Mouse (Mus musculus) forebrain, embryonic 13.5 days (tissue): Measurements from ENCODE around the gene A630095N17Rik. TPM values are rescaled to one million over a fixed set of nuclear protein-coding genes. Genes with fewer than 3 reads are reported as not detected.
A peak's percentile ranks its signal among the peaks of the same experiment; 100 is the strongest.

Source experiments
- ATAC-seq: fragments of 200-750 bp; cut with Nextera tagmentation; 2 replicates; pipeline ENCODE4 v1.8.0; 2017
- H3K27ac ChIP-seq: fragments of 300-500 bp; sonication (generic); 2 replicates; pipeline ENCODE4 v1.5.1; 2015; ENCODE audit warnings: inconsistent platforms, mild to moderate bottlenecking, moderate library complexity
- H3K27me3 ChIP-seq: fragments of 300-500 bp; sonication (generic); 2 replicates; pipeline ENCODE4 v1.6.1; 2015; ENCODE audit warnings: mild to moderate bottlenecking, inconsistent platforms
- H3K36me3 ChIP-seq: fragments of 300-500 bp; sonication (generic); 2 replicates; pipeline ENCODE4 v1.6.1; 2015; ENCODE audit warnings: mild to moderate bottlenecking, inconsistent platforms; ENCODE audit not compliant: poor library complexity, severe bottlenecking
- H3K4me1 ChIP-seq: fragments of 300-500 bp; sonication (generic); 2 replicates; pipeline ENCODE4 v1.6.1; 2015; ENCODE audit warnings: inconsistent platforms
- H3K4me2 ChIP-seq: fragments of 300-500 bp; sonication (generic); 2 replicates; pipeline ENCODE4 v1.6.1; 2015; ENCODE audit warnings: inconsistent platforms, mild to moderate bottlenecking, moderate library complexity
- H3K4me3 ChIP-seq: fragments of 300-500 bp; sonication (generic); 2 replicates; pipeline ENCODE4 v1.5.1; 2015; ENCODE audit warnings: mild to moderate bottlenecking, inconsistent platforms
- H3K9ac ChIP-seq: fragments of 300-500 bp; sonication (generic); 2 replicates; pipeline ENCODE4 v1.6.1; 2015; ENCODE audit warnings: mild to moderate bottlenecking, inconsistent platforms
- H3K9me3 ChIP-seq: fragments of 300-500 bp; sonication (generic); replicated peaks from 2 replicates; pipeline ENCODE4 v1.6.1; 2016; ENCODE audit warnings: inconsistent platforms
- WGBS: fragments of 180-500 bp; shearing (Covaris S2); methylation state at CpG from one replicate; pipeline ENCODE4 v1.1.7; 2015; 5-methylcytosine and 5-hydroxymethylcytosine counted together
- microRNA-seq: library from miRNA; unstranded; fragments of <30 nt; microRNA quantifications from one replicate; pipeline ENCODE4, GENCODE M21; 2016
- polyA plus RNA-seq: library from polyadenylated mRNA; unstranded; fragments of >200 nt; fragmentation: Nextera tagmentation; extraction: Ambion mirVana; gene quantifications from 2 replicates; pipeline ENCODE4 v1.2.1, GENCODE M21; 2015

A630095N17Rik gene
- polyA plus RNA-seq, 1 experiment from 2014 or later: not detected

DNA sequence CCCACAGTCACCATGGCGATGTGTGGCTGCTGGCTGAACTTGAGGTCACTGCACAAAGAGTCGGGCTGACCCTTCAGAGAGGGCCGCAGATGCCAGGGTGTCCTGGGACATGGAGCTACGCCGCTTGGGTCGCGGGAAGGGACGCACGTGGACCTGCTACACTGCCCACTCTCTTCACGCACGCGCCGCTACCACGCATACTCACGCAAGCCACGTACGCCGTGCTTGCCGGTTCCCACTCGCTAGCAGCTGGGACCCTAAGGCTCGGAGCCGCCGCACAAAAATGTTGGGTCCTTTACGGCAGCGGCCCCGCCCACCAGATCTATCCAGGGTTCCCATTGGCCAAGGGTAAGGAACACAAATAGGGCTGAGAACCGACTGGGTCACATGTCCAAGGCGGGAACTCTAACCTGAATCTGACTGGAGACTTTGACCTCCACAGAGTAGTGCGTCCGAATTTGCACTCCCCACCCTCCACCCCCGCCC, 51.8 kb downstream of the A630095N17Rik start, which contains the start of gene Abcb6:
Abcb6 (minus strand) TSS at position 288 of the 486 bp plus-strand sequence.
- ATAC-seq: peak; percentile 95
- WGBS: under 1% methylated on average over 31 of the region's 31 CpGs
- Histone ChIP-seq H3K36me3 (peaks cover 67% of the 10 kb centered on the region), H3K9ac (peak within 1 kb of the TSS; percentile 73), H3K9me3 (no peaks in the 10 kb centered on the region), H3K27ac (peak within 1 kb of the TSS; percentile 40; the same call in 1 of the 2 replicates), H3K4me3 (peak within 1 kb of the TSS; percentile 59), H3K27me3 (no peaks in the 10 kb centered on the region), H3K4me1 (peaks cover 28% of the 10 kb centered on the region), H3K4me2 (peak within 1 kb of the TSS; percentile 97)

DNA sequence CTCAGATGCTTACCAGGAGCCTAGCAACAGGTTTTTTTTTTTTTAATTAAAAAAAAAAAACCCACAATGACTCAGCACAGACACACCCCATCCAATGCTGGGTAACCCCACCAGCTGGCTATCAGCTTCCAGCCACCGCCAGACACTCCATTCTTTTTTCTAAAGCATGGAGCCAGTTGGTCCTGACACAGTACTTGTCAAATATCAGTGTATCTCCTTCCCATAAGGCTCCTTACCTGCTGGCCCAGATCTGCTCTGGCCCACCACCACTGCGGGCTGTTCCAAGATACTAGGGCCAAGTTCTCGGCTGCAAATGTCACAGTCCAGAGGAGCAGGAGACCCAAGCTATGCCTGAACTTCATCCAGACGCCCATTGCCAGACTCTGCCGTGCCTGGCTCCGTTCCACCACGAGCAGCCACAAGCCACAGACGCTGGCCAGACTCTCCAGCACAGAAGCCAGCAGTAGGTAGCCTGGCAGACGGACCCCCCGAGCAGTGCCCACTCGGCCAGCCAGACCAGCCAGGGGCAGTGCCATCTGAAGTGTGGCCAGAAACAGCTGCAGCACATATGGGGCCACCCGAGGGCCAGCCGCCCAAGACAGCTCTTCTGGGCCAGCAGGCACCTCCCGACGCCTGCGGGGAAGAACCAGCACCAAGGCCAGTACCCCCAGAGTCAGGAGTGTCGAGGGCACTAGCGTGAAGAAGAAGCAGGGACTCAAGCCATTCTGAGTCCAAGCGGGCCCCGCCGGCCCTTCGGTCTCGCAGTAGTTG, 52.4 kb downstream of the A630095N17Rik start:
- H3K27ac ChIP-seq: peak overlapping the region; percentile 40; the same call in 1 of the 2 replicates
- peaks cover 28% of the 10 kb centered on the region for H3K4me1 ChIP-seq
- ATAC-seq: no peak; the same call in none of the 2 replicates
- peak overlapping the region; percentile 73 for H3K9ac ChIP-seq
- WGBS: 9% methylated on average over 23 of the region's 23 CpGs
- no peaks in the 10 kb centered on the region for H3K9me3 ChIP-seq
- H3K4me3 ChIP-seq: peak overlapping the region; percentile 59
- H3K36me3 ChIP-seq: peaks cover 66% of the 10 kb centered on the region
- no peaks in the 10 kb centered on the region for H3K27me3 ChIP-seq
- H3K4me2 ChIP-seq: peak overlapping the region; percentile 97

Small RNAs within 50 kb of the gene (microRNA-seq; reads per million reads assigned to microRNA genes)
- not detected for gene Gm27943

Other genes with a start within 250 kb of the A630095N17Rik start
- 8.4 and 10.6 TPM in 2 replicates for gene Nhej1, start 106.9 kb downstream of the A630095N17Rik start, polyA plus RNA-seq
- 0.08 TPM in 1 of 2 replicates, not detected in the other for gene Slc23a3, start 98.2 kb downstream of the A630095N17Rik start, polyA plus RNA-seq
- gene Cnppd1, start 89.4 kb downstream of the A630095N17Rik start, polyA plus RNA-seq: 47.1 and 52.8 TPM in 2 replicates
- gene Retreg2, start 89.3 kb downstream of the A630095N17Rik start, polyA plus RNA-seq: 71.8 and 75.1 TPM in 2 replicates
- 33.2 and 37.9 TPM in 2 replicates for gene Zfand2b, start 63.5 kb downstream of the A630095N17Rik start, polyA plus RNA-seq
- gene Abcb6, start 51.7 kb downstream of the A630095N17Rik start, polyA plus RNA-seq: 28.6 and 31.7 TPM in 2 replicates
- 22.0 and 23.1 TPM in 2 replicates for gene Ankzf1, start 40.0 kb downstream of the A630095N17Rik start, polyA plus RNA-seq
- 29.7 and 31.8 TPM in 2 replicates for gene Atg9a, start 39.9 kb downstream of the A630095N17Rik start, polyA plus RNA-seq
- gene Glb1l, start 21.3 kb downstream of the A630095N17Rik start, polyA plus RNA-seq: 14.6 and 21.1 TPM in 2 replicates
- gene Stk16, start 21.3 kb downstream of the A630095N17Rik start, polyA plus RNA-seq: 143 and 157 TPM in 2 replicates
- gene Tuba4a, start 12.2 kb downstream of the A630095N17Rik start, polyA plus RNA-seq: 15.3 and 16.6 TPM in 2 replicates
- gene Dnajb2, start 4.3 kb upstream of the A630095N17Rik start, polyA plus RNA-seq: 40.0 and 41.7 TPM in 2 replicates
- 4.5 and 6.5 TPM in 2 replicates for gene Ptprn, start 32.4 kb upstream of the A630095N17Rik start, polyA plus RNA-seq
- gene Resp18, start 46.3 kb upstream of the A630095N17Rik start, polyA plus RNA-seq: 37.0 and 44.1 TPM in 2 replicates
- 140 and 142 TPM in 2 replicates for gene Dnpep, start 85.9 kb upstream of the A630095N17Rik start, polyA plus RNA-seq
- gene Des, start 128.2 kb upstream of the A630095N17Rik start, polyA plus RNA-seq: 0.81 and 1.1 TPM in 2 replicates
- gene Speg, start 143.2 kb upstream of the A630095N17Rik start, polyA plus RNA-seq: 7.6 and 9.0 TPM in 2 replicates
- 53.7 and 62.7 TPM in 2 replicates for gene Gmppa, start 203.8 kb upstream of the A630095N17Rik start, polyA plus RNA-seq
- 4.0 and 5.4 TPM in 2 replicates for gene Asic4, start 218.3 kb upstream of the A630095N17Rik start, polyA plus RNA-seq
- 16.9 and 18.6 TPM in 2 replicates for gene Chpf, start 247.2 kb upstream of the A630095N17Rik start, polyA plus RNA-seq
- gene Tmem198, start 247.4 kb upstream of the A630095N17Rik start, polyA plus RNA-seq: 34.0 and 35.5 TPM in 2 replicates